Mouse (Mus musculus): ENCODE measurements around the gene Kansl2.

- TF ChIP-seq CTCF (IDR thresholded peaks at IDR 0.05; ENCODE audit: extremely low read depth, insufficient read depth, low read length) (no peak), POLR2A (IDR thresholded peaks at IDR 0.05; ENCODE audit: extremely low read depth, insufficient read depth, low read length) (no peak)
Observed at GRCm38 (mm10) chr15:98557186-98557585, 23.1 kb upstream of the Kansl2 start.
